Mouse (Mus musculus) forebrain, embryonic 13.5 days (tissue): ENCODE measurements at regions not wholly inside any gene's neighbourhood (a gene's known extent, or its start where the extent isn't known, plus 50 kb on each side); places are given as distances from the start of the nearest gene placed in this dataset.

Experiments
- ATAC-seq: fragments of 200-750 bp; cut with Nextera tagmentation; 2 replicates; pipeline ENCODE4 v1.8.0; 2017
- H3K27ac ChIP-seq: fragments of 300-500 bp; sonication (generic); 2 replicates; pipeline ENCODE4 v1.5.1; 2015; ENCODE audit warnings: inconsistent platforms, mild to moderate bottlenecking, moderate library complexity
- H3K27me3 ChIP-seq: fragments of 300-500 bp; sonication (generic); 2 replicates; pipeline ENCODE4 v1.6.1; 2015; ENCODE audit warnings: mild to moderate bottlenecking, inconsistent platforms
- H3K36me3 ChIP-seq: fragments of 300-500 bp; sonication (generic); 2 replicates; pipeline ENCODE4 v1.6.1; 2015; ENCODE audit warnings: mild to moderate bottlenecking, inconsistent platforms; ENCODE audit not compliant: poor library complexity, severe bottlenecking
- H3K4me1 ChIP-seq: fragments of 300-500 bp; sonication (generic); 2 replicates; pipeline ENCODE4 v1.6.1; 2015; ENCODE audit warnings: inconsistent platforms
- H3K4me2 ChIP-seq: fragments of 300-500 bp; sonication (generic); 2 replicates; pipeline ENCODE4 v1.6.1; 2015; ENCODE audit warnings: inconsistent platforms, mild to moderate bottlenecking, moderate library complexity
- H3K4me3 ChIP-seq: fragments of 300-500 bp; sonication (generic); 2 replicates; pipeline ENCODE4 v1.5.1; 2015; ENCODE audit warnings: mild to moderate bottlenecking, inconsistent platforms
- H3K9ac ChIP-seq: fragments of 300-500 bp; sonication (generic); 2 replicates; pipeline ENCODE4 v1.6.1; 2015; ENCODE audit warnings: mild to moderate bottlenecking, inconsistent platforms
- H3K9me3 ChIP-seq: fragments of 300-500 bp; sonication (generic); replicated peaks from 2 replicates; pipeline ENCODE4 v1.6.1; 2016; ENCODE audit warnings: inconsistent platforms
- WGBS: fragments of 180-500 bp; shearing (Covaris S2); methylation state at CpG from one replicate; pipeline ENCODE4 v1.1.7; 2015; 5-methylcytosine and 5-hydroxymethylcytosine counted together

- ATAC-seq, result no peak
- WGBS, result 95% methylated on average over 6 of the region's 6 CpGs
- Histone ChIP-seq H3K4me3 (no peak overlapping the region), H3K36me3 (no peaks in the 10 kb centered on the region), H3K9me3 (no peaks in the 10 kb centered on the region), H3K27me3 (no peaks in the 10 kb centered on the region), H3K4me1 (no peaks in the 10 kb centered on the region), H3K9ac (no peak overlapping the region), H3K4me2 (no peak overlapping the region), H3K27ac (no peak overlapping the region)
These were observed 240.3 kb upstream of the Dusp10 start for GRCm38 (mm10) chr1:183772844-183773243.

DNA sequence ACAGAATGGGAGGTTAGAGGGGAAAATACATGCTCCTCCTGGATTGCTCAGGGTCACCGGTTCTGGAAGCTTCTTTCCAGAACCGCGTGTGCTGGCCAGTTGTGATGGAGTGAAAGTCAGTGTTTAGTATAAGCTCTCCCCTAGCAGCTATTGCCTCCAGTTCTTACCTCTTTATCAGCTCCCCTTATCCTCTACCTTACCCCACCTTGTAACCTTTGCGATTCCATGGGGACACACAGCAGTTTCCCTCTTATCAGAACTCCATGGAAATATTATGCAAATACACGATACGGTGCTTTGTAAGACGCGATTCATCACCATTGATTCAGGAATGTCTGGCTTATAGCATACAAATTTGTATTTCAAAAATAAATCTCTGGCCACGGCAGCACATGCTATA lies 232.9 kb upstream of the Dusp10 start:
- WGBS, result 97% methylated on average over 9 of the region's 9 CpGs
- H3K9me3 ChIP-seq, result no peaks in the 10 kb centered on the region
- no peak overlapping the region for H3K9ac ChIP-seq
- no peak overlapping the region for H3K27ac ChIP-seq
- H3K4me3 ChIP-seq, result no peak overlapping the region
- H3K27me3 ChIP-seq, result no peaks in the 10 kb centered on the region
- no peak for ATAC-seq
- H3K4me1 ChIP-seq, result 0 out of 2 replicates have a peak, but pooled peaks cover 2% of the 10 kb centered on the region
- H3K36me3 ChIP-seq, result no peaks in the 10 kb centered on the region
- no peak overlapping the region for H3K4me2 ChIP-seq

- no peaks in the 10 kb centered on the region for H3K9me3 ChIP-seq
- no peak overlapping the region for H3K4me3 ChIP-seq
- H3K27ac ChIP-seq, result no peak overlapping the region
- no peaks in the 10 kb centered on the region for H3K27me3 ChIP-seq
- 44% methylated on average over 4 of the region's 4 CpGs for WGBS
- peak; percentile 50 for ATAC-seq
- 0 out of 2 replicates have a peak, but pooled peaks cover 2% of the 10 kb centered on the region for H3K4me1 ChIP-seq
- no peak overlapping the region for H3K4me2 ChIP-seq
- no peaks in the 10 kb centered on the region for H3K36me3 ChIP-seq
- H3K9ac ChIP-seq, result no peak overlapping the region
These were observed 232.3 kb upstream of the Dusp10 start for GRCm38 (mm10) chr1:183780779-183781178.

DNA sequence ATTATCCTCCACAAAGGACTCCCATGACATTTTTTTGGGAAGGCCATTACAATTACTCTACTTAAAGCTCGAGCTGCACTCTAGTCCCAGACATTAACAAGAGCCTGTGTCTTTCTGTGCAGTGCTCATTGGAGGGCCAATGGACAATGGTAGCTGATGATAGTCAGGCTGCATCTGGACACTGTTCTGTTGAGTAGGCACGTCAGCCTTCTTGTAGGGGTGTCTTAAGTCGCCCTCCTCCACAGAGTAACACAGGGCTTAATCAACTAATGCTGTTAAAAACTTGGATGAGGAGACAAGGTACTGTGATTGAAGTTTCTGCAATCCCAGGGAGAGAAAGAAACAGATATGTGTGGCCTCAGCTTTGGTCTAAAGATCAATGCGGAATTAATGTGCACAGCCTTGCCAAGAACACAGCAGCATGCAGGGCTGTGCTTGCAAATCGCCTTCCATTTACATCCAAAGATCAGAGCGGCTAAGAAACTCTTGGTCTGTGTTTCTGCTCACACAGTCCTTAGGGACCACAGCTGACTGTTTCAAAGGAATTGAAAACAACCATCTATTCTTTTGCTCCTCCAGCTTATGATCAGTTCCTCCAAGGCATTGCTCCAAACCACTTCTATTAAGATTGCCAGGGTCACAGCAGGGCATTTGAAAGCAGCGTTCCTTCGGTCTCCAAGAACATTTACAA lies 229.5 kb upstream of the Dusp10 start:
- WGBS, result 49% methylated on average over 8 of the region's 8 CpGs
- Histone ChIP-seq H3K9ac (no peak overlapping the region), H3K9me3 (no peaks in the 10 kb centered on the region), H3K4me1 (0 out of 2 replicates have a peak, but pooled peaks cover 2% of the 10 kb centered on the region), H3K36me3 (no peaks in the 10 kb centered on the region), H3K4me3 (no peak overlapping the region), H3K27ac (no peak overlapping the region), H3K4me2 (no peak overlapping the region), H3K27me3 (no peaks in the 10 kb centered on the region)
- peak; percentile 69 for ATAC-seq

DNA sequence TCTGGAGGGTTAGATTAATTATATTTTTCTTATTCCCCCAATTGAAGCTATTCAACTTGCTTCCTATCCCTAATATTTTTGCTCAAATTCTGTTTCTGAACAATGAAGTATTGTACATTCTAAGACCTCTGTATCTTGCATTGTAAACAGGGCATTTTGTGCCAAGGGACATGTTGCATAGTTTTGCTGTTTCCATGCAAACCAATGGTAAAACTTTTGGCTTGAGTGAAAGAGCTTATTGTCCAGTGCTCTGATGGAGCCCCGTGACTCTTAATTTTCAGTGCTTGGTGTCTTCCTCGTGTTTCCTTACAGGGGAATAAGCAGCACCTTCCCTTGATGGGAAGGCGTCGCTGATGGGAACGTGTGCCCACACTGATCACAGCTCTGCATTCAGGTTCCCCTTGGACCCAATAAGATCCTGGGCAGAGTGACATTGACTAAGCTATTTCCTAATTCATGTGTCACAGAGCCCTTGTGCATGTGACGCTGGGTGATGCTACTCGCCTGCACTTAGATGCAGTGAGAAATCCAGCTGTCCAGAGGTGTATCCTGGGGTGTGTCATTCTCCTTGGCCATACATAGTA lies 220.8 kb upstream of the Dusp10 start:
- no peak overlapping the region for H3K4me2 ChIP-seq
- H3K4me1 ChIP-seq, result 0 out of 2 replicates have a peak, but pooled peaks cover 4% of the 10 kb centered on the region
- H3K27ac ChIP-seq, result no peak overlapping the region
- no peak overlapping the region for H3K4me3 ChIP-seq
- H3K27me3 ChIP-seq, result no peaks in the 10 kb centered on the region
- no peak for ATAC-seq
- H3K9ac ChIP-seq, result no peak overlapping the region
- 86% methylated on average over 7 of the region's 7 CpGs for WGBS
- no peaks in the 10 kb centered on the region for H3K36me3 ChIP-seq
- no peaks in the 10 kb centered on the region; the same call in 1 of the 2 replicates for H3K9me3 ChIP-seq

GRCm38 (mm10) chr1:183793324-183793723 lies 219.8 kb upstream of the Dusp10 start:
- H3K36me3 ChIP-seq, result no peaks in the 10 kb centered on the region
- 94% methylated on average over 4 of the region's 4 CpGs for WGBS
- H3K4me1 ChIP-seq, result 0 out of 2 replicates have a peak, but pooled peaks cover 4% of the 10 kb centered on the region
- ATAC-seq, result no peak
- H3K9ac ChIP-seq, result no peak overlapping the region
- no peaks in the 10 kb centered on the region for H3K27me3 ChIP-seq
- no peak overlapping the region for H3K4me3 ChIP-seq
- H3K27ac ChIP-seq, result no peak overlapping the region
- no peak overlapping the region for H3K4me2 ChIP-seq
- H3K9me3 ChIP-seq, result no peaks in the 10 kb centered on the region; the same call in 1 of the 2 replicates

GRCm38 (mm10) chr1:183793913-183794445 lies 219.1 kb upstream of the Dusp10 start:
- H3K36me3 ChIP-seq, result no peaks in the 10 kb centered on the region
- H3K9me3 ChIP-seq, result no peaks in the 10 kb centered on the region; the same call in 1 of the 2 replicates
- H3K4me2 ChIP-seq, result no peak overlapping the region
- WGBS, result 70% methylated on average over 8 of the region's 8 CpGs
- H3K4me3 ChIP-seq, result no peak overlapping the region
- no peak overlapping the region; the same call in 1 of the 2 replicates for H3K27ac ChIP-seq
- H3K27me3 ChIP-seq, result no peaks in the 10 kb centered on the region
- 0 out of 2 replicates have a peak, but pooled peaks cover 4% of the 10 kb centered on the region for H3K4me1 ChIP-seq
- no peak overlapping the region for H3K9ac ChIP-seq
- ATAC-seq, result peak; percentile 59; the same call in 1 of the 2 replicates

GRCm38 (mm10) chr1:183802351-183802750 lies 210.8 kb upstream of the Dusp10 start:
- Histone ChIP-seq H3K4me3 (no peak overlapping the region), H3K4me1 (no peaks in the 10 kb centered on the region), H3K27ac (no peak overlapping the region), H3K4me2 (no peak overlapping the region), H3K27me3 (no peaks in the 10 kb centered on the region), H3K9me3 (no peaks in the 10 kb centered on the region; the same call in 1 of the 2 replicates), H3K9ac (no peak overlapping the region), H3K36me3 (no peaks in the 10 kb centered on the region)
- ATAC-seq, result no peak
- 81% methylated on average over 4 of the region's 4 CpGs for WGBS

DNA sequence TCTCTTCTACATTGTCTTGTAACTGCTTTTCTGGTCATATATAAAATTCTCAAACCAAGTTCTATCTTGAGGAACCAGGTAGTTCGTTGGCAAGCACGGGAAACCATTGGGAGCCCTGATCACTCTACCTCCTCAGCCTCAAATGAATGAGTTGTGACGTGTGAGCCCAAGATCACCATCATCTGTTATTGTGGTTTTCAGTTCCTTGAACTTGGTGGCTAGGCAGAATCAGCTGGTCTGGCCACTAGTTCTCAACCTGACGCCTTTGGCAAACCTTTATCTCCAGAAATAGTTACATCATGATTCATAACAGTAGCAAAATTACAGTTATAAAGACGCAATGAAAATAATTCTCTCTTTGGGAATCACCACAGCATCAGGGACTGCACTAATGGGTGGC lies 209.7 kb upstream of the Dusp10 start:
- no peaks in the 10 kb centered on the region for H3K27me3 ChIP-seq
- 90% methylated on average over 5 of the region's 5 CpGs for WGBS
- ATAC-seq, result no peak

GRCm38 (mm10) chr1:183803826-183804225 lies 209.3 kb upstream of the Dusp10 start:
- H3K9me3 ChIP-seq, result no peaks in the 10 kb centered on the region
- H3K27ac ChIP-seq, result no peak overlapping the region
- H3K4me1 ChIP-seq, result no peaks in the 10 kb centered on the region
- no peak for ATAC-seq
- H3K27me3 ChIP-seq, result no peaks in the 10 kb centered on the region
- H3K4me2 ChIP-seq, result no peak overlapping the region
- 85% methylated on average over 1 of the region's 1 CpGs for WGBS
- no peak overlapping the region for H3K4me3 ChIP-seq
- H3K9ac ChIP-seq, result no peak overlapping the region
- no peaks in the 10 kb centered on the region for H3K36me3 ChIP-seq

More for the DNA sequence above, 209.7 kb upstream of the Dusp10 start:
- no peaks in the 10 kb centered on the region for H3K9me3 ChIP-seq
- no peaks in the 10 kb centered on the region for H3K36me3 ChIP-seq
- H3K4me2 ChIP-seq, result no peak overlapping the region
- no peak overlapping the region for H3K27ac ChIP-seq
- no peak overlapping the region for H3K4me3 ChIP-seq
- H3K9ac ChIP-seq, result no peak overlapping the region
- no peaks in the 10 kb centered on the region for H3K4me1 ChIP-seq

DNA sequence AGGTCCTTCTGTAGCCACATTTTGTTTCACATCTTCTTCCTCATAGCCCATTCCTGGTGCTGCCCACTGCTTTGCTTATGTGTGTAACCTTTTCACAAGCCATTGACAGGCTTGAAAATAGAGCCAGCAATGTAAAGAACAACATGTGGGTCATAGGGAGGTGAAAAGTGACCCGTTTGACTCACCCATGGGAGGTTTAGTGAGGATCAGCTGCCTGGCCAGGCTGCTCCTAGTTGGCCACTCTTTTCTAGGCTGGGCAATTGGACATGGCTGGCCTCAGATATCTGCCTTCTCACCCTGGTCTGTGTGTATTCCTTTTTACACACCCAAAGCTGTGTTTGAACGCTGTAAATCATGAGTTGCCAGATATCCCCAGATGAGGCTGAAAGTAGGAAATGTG lies 208.8 kb upstream of the Dusp10 start:
- WGBS, result 83% methylated on average over 2 of the region's 2 CpGs
- Histone ChIP-seq H3K9me3 (no peaks in the 10 kb centered on the region), H3K9ac (no peak overlapping the region), H3K27me3 (no peaks in the 10 kb centered on the region), H3K27ac (no peak overlapping the region), H3K4me1 (no peaks in the 10 kb centered on the region), H3K36me3 (no peaks in the 10 kb centered on the region), H3K4me3 (no peak overlapping the region), H3K4me2 (no peak overlapping the region)
- no peak for ATAC-seq

GRCm38 (mm10) chr1:183806864-183807730 lies 206.0 kb upstream of the Dusp10 start:
- no peak for ATAC-seq
- no peak overlapping the region for H3K27ac ChIP-seq
- no peaks in the 10 kb centered on the region for H3K36me3 ChIP-seq
- no peaks in the 10 kb centered on the region for H3K27me3 ChIP-seq
- no peaks in the 10 kb centered on the region for H3K9me3 ChIP-seq
- no peaks in the 10 kb centered on the region for H3K4me1 ChIP-seq
- H3K9ac ChIP-seq, result no peak overlapping the region
- WGBS, result 83% methylated on average over 8 of the region's 8 CpGs
- H3K4me3 ChIP-seq, result no peak overlapping the region
- no peak overlapping the region for H3K4me2 ChIP-seq
